Mouse (Mus musculus) stomach, embryonic 14.5 days (tissue): ENCODE data around the gene Rnaseh2c. TPM values are rescaled to one million over a fixed set of nuclear protein-coding genes. Genes with fewer than 3 reads are reported as not detected.

Experiments
- ATAC-seq: fragments of 200-750 bp; cut with Nextera tagmentation; 2 replicates; pipeline ENCODE4 v1.8.0; 2017; ENCODE audit warnings: low read depth, moderate TSS enrichment; ENCODE audit not compliant: insufficient number of reproducible peaks, insufficient read depth, low FRiP score
- H3K27ac ChIP-seq: fragments of 300-500 bp; sonication (generic); 2 replicates; pipeline ENCODE4 v1.5.1; 2014; ENCODE audit warnings: mild to moderate bottlenecking, low read length, moderate library complexity, mixed read lengths
- H3K27me3 ChIP-seq: fragments of 300-500 bp; sonication (generic); 2 replicates; pipeline ENCODE4 v1.6.1; 2014; ENCODE audit warnings: low read length, control low read depth, mixed read lengths; ENCODE audit not compliant: control insufficient read depth, insufficient read depth
- H3K36me3 ChIP-seq: fragments of 300-500 bp; sonication (generic); 2 replicates; pipeline ENCODE4 v1.6.1; 2014; ENCODE audit warnings: mild to moderate bottlenecking, control low read depth, low read length, moderate library complexity, mixed read lengths; ENCODE audit not compliant: control insufficient read depth, insufficient read depth
- H3K4me1 ChIP-seq: fragments of 300-500 bp; sonication (generic); 2 replicates; pipeline ENCODE4 v1.6.1; 2014; ENCODE audit warnings: low read length, control low read depth, mixed read lengths; ENCODE audit not compliant: control insufficient read depth, insufficient read depth
- H3K4me2 ChIP-seq: fragments of 300-500 bp; sonication (generic); replicated peaks from 2 replicates; pipeline ENCODE4 v1.6.1; 2014; ENCODE audit warnings: low read depth, low read length, control low read depth
- H3K4me3 ChIP-seq: fragments of 300-500 bp; sonication (generic); 2 replicates; pipeline ENCODE4 v1.5.1; 2014; ENCODE audit warnings: low read depth, low read length, control low read depth
- H3K9ac ChIP-seq: fragments of 300-500 bp; sonication (generic); replicated peaks from 2 replicates; pipeline ENCODE4 v1.6.1; 2014; ENCODE audit warnings: low read depth, mild to moderate bottlenecking, control low read depth, low read length, moderate library complexity, mixed read lengths
- H3K9me3 ChIP-seq: fragments of 300-500 bp; sonication (generic); 2 replicates; pipeline ENCODE4 v1.6.1; 2016; ENCODE audit warnings: low read depth, low read length, control low read depth; ENCODE audit not compliant: control insufficient read depth
- WGBS: fragments of 180-500 bp; shearing (Covaris S2); extraction: QIAGEN DNeasy Blood & Tissue Kit; methylation state at CpG from one replicate; pipeline ENCODE4 v1.1.7; 2014; 5-methylcytosine and 5-hydroxymethylcytosine counted together
- polyA plus RNA-seq: library from polyadenylated mRNA; unstranded; fragments of >200 nt; fragmentation: Nextera tagmentation; extraction: Ambion mirVana; gene quantifications from 2 replicates; pipeline ENCODE4 v1.2.1, GENCODE M21; 2014

Gene Rnaseh2c
- polyA plus RNA-seq, 1 experiment from 2014 or later, result 119 TPM

DNA sequence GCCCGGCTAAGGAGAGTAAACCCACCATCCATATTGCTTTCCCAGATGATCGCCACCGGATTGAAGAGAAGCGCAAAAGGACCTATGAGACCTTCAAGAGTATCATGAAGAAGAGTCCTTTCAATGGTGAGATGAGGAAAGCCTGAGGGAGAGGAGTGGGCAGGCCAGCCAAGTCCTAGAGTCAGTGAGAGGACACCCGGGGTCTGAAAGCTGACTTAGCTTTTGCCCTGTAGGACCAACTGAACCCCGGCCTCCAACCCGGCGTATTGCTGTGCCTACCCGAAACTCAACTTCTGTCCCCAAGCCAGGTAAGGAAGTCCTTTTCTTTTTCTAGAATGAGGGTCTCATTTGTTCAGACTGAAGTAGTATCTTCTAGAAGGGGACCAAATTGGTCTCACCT lies 43.6 kb downstream of the Rnaseh2c start:
- Histone ChIP-seq H3K27ac (no peak overlapping the region), H3K4me3 (no peak overlapping the region), H3K36me3 (peaks cover 66% of the 10 kb centered on the region), H3K9ac (no peak overlapping the region), H3K9me3 (no peaks in the 10 kb centered on the region), H3K27me3 (no peaks in the 10 kb centered on the region), H3K4me1 (peaks cover 4% of the 10 kb centered on the region; the same call in 1 of the 2 replicates), H3K4me2 (no peak overlapping the region)
- 98% methylated on average over 9 of the region's 9 CpGs for WGBS
- no peak for ATAC-seq

DNA sequence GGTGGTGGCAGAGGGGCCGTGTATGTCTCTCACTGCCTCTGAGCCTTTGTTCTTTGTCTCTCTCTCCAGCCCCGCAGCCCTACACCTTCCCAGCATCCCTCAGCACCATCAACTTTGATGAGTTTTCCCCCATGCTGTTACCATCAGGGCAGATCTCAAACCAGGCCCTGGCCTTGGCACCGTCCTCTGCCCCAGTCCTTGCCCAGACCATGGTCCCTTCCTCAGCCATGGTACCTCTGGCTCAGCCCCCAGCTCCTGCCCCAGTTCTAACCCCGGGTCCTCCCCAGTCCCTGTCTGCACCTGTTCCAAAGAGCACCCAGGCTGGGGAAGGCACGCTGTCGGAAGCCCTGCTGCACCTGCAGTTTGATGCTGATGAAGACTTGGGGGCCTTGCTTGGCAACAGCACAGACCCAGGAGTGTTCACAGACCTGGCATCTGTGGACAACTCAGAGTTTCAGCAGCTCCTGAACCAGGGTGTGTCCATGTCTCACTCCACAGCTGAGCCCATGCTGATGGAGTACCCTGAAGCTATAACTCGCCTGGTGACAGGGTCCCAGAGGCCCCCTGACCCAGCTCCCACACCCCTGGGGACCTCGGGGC lies 45.2 kb downstream of the Rnaseh2c start:
- H3K4me1 ChIP-seq, result peaks cover 4% of the 10 kb centered on the region; the same call in 1 of the 2 replicates
- no peak overlapping the region for H3K9ac ChIP-seq
- no peak for ATAC-seq
- WGBS, result 92% methylated on average over 8 of the region's 8 CpGs
- H3K4me2 ChIP-seq, result no peak overlapping the region
- H3K36me3 ChIP-seq, result peaks cover 57% of the 10 kb centered on the region
- H3K4me3 ChIP-seq, result no peak overlapping the region
- H3K9me3 ChIP-seq, result no peaks in the 10 kb centered on the region
- no peaks in the 10 kb centered on the region for H3K27me3 ChIP-seq
- no peak overlapping the region for H3K27ac ChIP-seq

GRCm38 (mm10) chr19:5647791-5648190 lies 46.1 kb downstream of the Rnaseh2c start:
- WGBS, result 94% methylated on average over 6 of the region's 6 CpGs
- Histone ChIP-seq H3K27ac (no peak overlapping the region; the same call in 1 of the 2 replicates), H3K27me3 (no peaks in the 10 kb centered on the region), H3K9ac (no peak overlapping the region), H3K4me3 (no peak overlapping the region), H3K36me3 (peaks cover 49% of the 10 kb centered on the region), H3K9me3 (no peaks in the 10 kb centered on the region), H3K4me2 (no peak overlapping the region), H3K4me1 (peaks cover 4% of the 10 kb centered on the region; the same call in 1 of the 2 replicates)
- ATAC-seq, result no peak

DNA sequence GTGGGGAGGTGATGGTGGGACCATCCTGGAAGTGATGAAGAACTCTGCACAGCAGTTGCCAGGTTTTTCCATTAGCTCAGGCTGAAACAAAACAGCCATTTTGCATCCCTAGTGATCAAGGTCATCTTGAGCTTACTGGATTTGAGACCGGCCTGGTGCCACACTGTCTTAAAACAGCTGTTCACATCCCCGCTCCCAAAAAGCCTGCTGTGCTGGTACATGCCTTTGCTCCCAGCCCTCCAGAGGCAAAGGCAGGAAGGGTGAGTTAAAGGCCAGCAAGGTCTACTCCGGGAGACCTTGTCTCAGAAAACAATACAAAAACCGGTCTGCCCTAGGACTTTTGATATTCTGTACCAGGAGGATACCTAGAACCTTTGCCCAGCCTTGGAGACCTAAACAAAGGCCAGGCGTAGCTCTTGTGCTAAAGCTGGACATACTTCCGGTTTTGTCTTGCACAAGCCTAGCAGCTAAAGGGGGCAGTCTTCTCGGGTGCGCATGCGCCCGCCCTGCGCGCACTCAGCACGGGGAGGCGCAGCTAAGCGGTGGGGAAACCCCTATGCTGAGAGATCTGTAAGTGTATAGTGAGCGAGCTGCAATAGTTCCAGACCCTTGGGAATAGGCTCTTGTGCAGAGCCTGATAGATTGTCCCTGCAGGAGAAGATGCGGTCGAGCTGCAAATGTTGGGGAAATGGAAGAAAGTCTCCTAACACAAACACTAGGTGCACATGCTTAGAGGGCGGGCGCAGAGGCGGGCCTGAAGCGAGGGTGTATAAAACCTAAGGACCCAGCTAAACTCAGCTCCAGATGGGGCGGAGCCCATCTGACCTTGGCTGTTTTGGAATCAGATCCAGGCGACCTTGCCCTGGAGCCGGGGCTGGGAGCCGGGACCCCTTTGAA lies 47.0 kb downstream of the Rnaseh2c start:
- peak; percentile 88 for ATAC-seq
- no peaks in the 10 kb centered on the region for H3K27me3 ChIP-seq
- H3K9ac ChIP-seq, result peak overlapping the region; percentile 12; the same call in 1 of the 2 replicates
- no peaks in the 10 kb centered on the region for H3K9me3 ChIP-seq
- WGBS, result 13% methylated on average over 26 of the region's 26 CpGs
- peaks cover 4% of the 10 kb centered on the region; the same call in 1 of the 2 replicates for H3K4me1 ChIP-seq
- peak overlapping the region; percentile 86 for H3K27ac ChIP-seq
- H3K4me2 ChIP-seq, result peak overlapping the region; percentile 54
- H3K4me3 ChIP-seq, result peak overlapping the region; percentile 22
- H3K36me3 ChIP-seq, result peaks cover 50% of the 10 kb centered on the region

DNA sequence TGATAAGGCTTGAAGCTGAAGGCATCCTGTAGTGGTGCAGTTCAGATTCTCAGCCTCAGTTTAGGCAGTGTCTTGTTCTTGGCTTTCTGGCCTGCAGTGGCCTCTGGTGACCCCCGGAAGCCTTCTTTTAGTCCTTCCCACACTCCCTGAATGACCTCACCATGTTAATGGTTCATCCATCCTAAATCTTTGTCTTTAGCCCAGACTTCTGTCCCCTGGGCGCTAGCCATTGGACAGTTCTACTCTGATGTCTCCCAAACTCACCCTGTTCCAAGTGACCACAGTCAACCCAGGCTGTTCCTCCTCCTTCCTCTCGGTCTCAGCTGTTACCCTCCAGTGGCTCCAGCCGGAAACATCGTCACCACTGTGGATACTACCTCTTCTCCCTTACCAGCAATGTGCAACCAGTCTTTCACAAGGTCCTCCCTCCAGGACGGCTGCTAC lies 47.6 kb downstream of the Rnaseh2c start:
- Histone ChIP-seq H3K4me1 (peaks cover 9% of the 10 kb centered on the region), H3K4me2 (peak overlapping the region; percentile 54), H3K27ac (peak overlapping the region; percentile 86; the same call in 1 of the 2 replicates), H3K36me3 (peaks cover 45% of the 10 kb centered on the region), H3K9ac (peak overlapping the region; percentile 12; the same call in 1 of the 2 replicates), H3K4me3 (peak overlapping the region; percentile 22), H3K9me3 (no peaks in the 10 kb centered on the region), H3K27me3 (no peaks in the 10 kb centered on the region)
- ATAC-seq, result peak; percentile 23; the same call in 1 of the 2 replicates
- WGBS, result 65% methylated on average over 6 of the region's 6 CpGs

- ATAC-seq, result no peak
- 67% methylated on average over 13 of the region's 13 CpGs for WGBS
These were observed 50.0 kb downstream of the Rnaseh2c start for GRCm38 (mm10) chr19:5651502-5652274.

GRCm38 (mm10) chr19:5652570-5652969 lies 50.9 kb downstream of the Rnaseh2c start:
- H3K4me3 ChIP-seq, result no peak overlapping the region
- no peak overlapping the region for H3K4me2 ChIP-seq
- H3K27ac ChIP-seq, result no peak overlapping the region
- no peaks in the 10 kb centered on the region for H3K9me3 ChIP-seq
- no peaks in the 10 kb centered on the region for H3K27me3 ChIP-seq
- WGBS, result 81% methylated on average over 6 of the region's 6 CpGs
- ATAC-seq, result no peak
- no peak overlapping the region for H3K9ac ChIP-seq
- H3K4me1 ChIP-seq, result peaks cover 13% of the 10 kb centered on the region
- peaks cover 14% of the 10 kb centered on the region; the same call in 1 of the 2 replicates for H3K36me3 ChIP-seq

More at GRCm38 (mm10) chr19:5651502-5652274, 50.0 kb downstream of the Rnaseh2c start:
- Histone ChIP-seq H3K4me2 (no peak overlapping the region), H3K9ac (no peak overlapping the region), H3K36me3 (peaks cover 23% of the 10 kb centered on the region), H3K27ac (no peak overlapping the region), H3K4me3 (no peak overlapping the region), H3K4me1 (peaks cover 13% of the 10 kb centered on the region), H3K9me3 (no peaks in the 10 kb centered on the region), H3K27me3 (no peaks in the 10 kb centered on the region)
